Mouse (Mus musculus) stomach, postnatal 0 days (tissue): Measurements from ENCODE around the gene Prss57. TPM values are rescaled to one million over a fixed set of nuclear protein-coding genes. Genes with fewer than 3 reads are reported as not detected.
A peak's percentile ranks its signal among the peaks of the same experiment; 100 is the strongest.

ENCODE experiments used
- ATAC-seq: fragments of 200-750 bp; cut with Nextera tagmentation; 2 replicates; pipeline ENCODE4 v1.8.0; 2017; ENCODE audit not compliant: low FRiP score, low TSS enrichment
- DNase-seq: peaks from one replicate; pipeline ENCODE4 v3.0.0-alpha.2; 2016; ENCODE audit warnings: low spot score
- H3K27ac ChIP-seq: fragments of 300-500 bp; sonication (generic); replicated peaks from 2 replicates; pipeline ENCODE4 v1.5.1; 2014; ENCODE audit warnings: mild to moderate bottlenecking, control low read depth
- H3K27me3 ChIP-seq: fragments of 300-500 bp; sonication (generic); 2 replicates; pipeline ENCODE4 v1.6.1; 2014; ENCODE audit warnings: low read length; ENCODE audit not compliant: control insufficient read depth, insufficient read depth
- H3K36me3 ChIP-seq: fragments of 300-500 bp; sonication (generic); 2 replicates; pipeline ENCODE4 v1.6.1; 2014; ENCODE audit warnings: low read length, mixed read lengths; ENCODE audit not compliant: control insufficient read depth, insufficient read depth
- H3K4me1 ChIP-seq: fragments of 300-500 bp; sonication (generic); replicated peaks from 2 replicates; pipeline ENCODE4 v1.6.1; 2014; ENCODE audit warnings: antibody characterized with exemption; ENCODE audit not compliant: control insufficient read depth, insufficient read depth
- H3K4me2 ChIP-seq: fragments of 300-500 bp; sonication (generic); replicated peaks from 2 replicates; pipeline ENCODE4 v1.6.1; 2014; ENCODE audit warnings: low read depth, mild to moderate bottlenecking, control low read depth, moderate library complexity
- H3K4me3 ChIP-seq: fragments of 300-500 bp; sonication (generic); 2 replicates; pipeline ENCODE4 v1.5.1; 2014; ENCODE audit warnings: low read depth, low read length, control low read depth
- H3K9ac ChIP-seq: fragments of 300-500 bp; sonication (generic); 2 replicates; pipeline ENCODE4 v1.6.1; 2014; ENCODE audit warnings: mild to moderate bottlenecking, low read length, control low read depth, mixed read lengths
- H3K9me3 ChIP-seq: fragments of 300-500 bp; sonication (generic); 2 replicates; pipeline ENCODE4 v1.6.1; 2016; ENCODE audit warnings: low read length; ENCODE audit not compliant: control insufficient read depth
- CTCF ChIP-seq: IDR thresholded peaks from 2 replicates; pipeline ENCODE4 v1.5.1; 2016; ENCODE audit warnings: antibody characterized with exemption, low read depth, mild to moderate bottlenecking, moderate library complexity
- EP300 ChIP-seq: optimal IDR thresholded peaks from 2 replicates; pipeline ENCODE3; 2016; ENCODE audit warnings: antibody characterized with exemption
- WGBS: fragments of 180-500 bp; shearing (Covaris S2); extraction: QIAGEN DNeasy Blood & Tissue Kit; methylation state at CpG from one replicate; pipeline ENCODE4 v1.1.7; 2014; 5-methylcytosine and 5-hydroxymethylcytosine counted together
- polyA plus RNA-seq: library from polyadenylated mRNA; unstranded; fragments of >200 nt; fragmentation: Nextera tagmentation; extraction: Ambion mirVana; gene quantifications from 2 replicates; pipeline ENCODE4 v1.2.1, GENCODE M21; 2015

Prss57 gene
- polyA plus RNA-seq, 1 experiment from 2014 or later: 0.04 TPM

DNA sequence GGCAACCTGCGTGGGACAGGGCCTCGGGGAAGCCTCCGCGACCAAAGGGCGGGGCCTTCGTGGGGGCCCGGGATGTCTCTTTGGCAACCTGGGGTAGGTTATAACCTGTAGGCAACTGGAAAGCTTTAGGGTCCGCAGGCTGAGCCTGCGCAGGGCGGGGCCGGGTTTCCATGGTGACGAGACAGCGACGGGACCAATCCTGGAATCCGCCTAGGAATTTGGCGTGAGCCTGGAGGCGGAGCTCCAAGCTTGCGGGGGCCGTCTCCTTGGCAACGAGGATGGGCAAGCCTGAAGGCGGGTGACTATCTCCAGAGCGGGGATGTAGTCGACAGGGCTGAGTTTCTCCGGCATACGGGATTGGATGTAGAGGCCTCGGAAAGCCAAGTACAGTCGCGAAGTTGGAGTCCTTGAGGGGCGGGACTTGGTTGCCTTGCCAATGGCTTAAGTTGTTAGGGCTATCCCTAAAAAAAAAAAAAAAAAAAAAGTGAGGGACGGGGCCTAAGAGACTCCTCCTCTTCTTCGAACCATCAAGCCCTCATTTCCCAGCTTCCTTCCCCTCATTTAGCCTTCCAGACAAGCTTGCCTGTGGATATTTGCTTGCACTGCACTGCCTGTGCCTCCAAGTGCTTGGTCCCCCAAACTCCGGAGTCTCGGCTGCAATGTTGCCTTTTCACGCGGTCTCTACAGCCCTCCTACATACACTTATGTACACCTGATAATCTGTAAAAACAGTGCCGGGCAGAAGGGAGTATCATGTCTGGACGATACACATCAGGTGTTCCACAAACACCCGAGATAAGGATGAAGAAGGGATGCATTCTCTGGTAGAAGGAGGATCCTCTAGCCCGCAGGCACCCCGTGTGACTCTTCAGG, 23.2 kb downstream of the Prss57 start:
- peak; percentile 66 for ATAC-seq
- H3K27me3 ChIP-seq: no peaks in the 10 kb centered on the region
- TF ChIP-seq EP300: no peak
- no peak for TF ChIP-seq CTCF
- H3K27ac ChIP-seq: peak overlapping the region; percentile 93
- peak; percentile 85 for DNase-seq
- no peaks in the 10 kb centered on the region for H3K9me3 ChIP-seq
- H3K36me3 ChIP-seq: no peaks in the 10 kb centered on the region
- H3K9ac ChIP-seq: peak overlapping the region; percentile 63
- 7% methylated on average over 39 of the region's 40 CpGs for WGBS
- peak overlapping the region; percentile 74 for H3K4me2 ChIP-seq
- peaks cover 8% of the 10 kb centered on the region for H3K4me1 ChIP-seq
- H3K4me3 ChIP-seq: peak overlapping the region; percentile 87

DNA sequence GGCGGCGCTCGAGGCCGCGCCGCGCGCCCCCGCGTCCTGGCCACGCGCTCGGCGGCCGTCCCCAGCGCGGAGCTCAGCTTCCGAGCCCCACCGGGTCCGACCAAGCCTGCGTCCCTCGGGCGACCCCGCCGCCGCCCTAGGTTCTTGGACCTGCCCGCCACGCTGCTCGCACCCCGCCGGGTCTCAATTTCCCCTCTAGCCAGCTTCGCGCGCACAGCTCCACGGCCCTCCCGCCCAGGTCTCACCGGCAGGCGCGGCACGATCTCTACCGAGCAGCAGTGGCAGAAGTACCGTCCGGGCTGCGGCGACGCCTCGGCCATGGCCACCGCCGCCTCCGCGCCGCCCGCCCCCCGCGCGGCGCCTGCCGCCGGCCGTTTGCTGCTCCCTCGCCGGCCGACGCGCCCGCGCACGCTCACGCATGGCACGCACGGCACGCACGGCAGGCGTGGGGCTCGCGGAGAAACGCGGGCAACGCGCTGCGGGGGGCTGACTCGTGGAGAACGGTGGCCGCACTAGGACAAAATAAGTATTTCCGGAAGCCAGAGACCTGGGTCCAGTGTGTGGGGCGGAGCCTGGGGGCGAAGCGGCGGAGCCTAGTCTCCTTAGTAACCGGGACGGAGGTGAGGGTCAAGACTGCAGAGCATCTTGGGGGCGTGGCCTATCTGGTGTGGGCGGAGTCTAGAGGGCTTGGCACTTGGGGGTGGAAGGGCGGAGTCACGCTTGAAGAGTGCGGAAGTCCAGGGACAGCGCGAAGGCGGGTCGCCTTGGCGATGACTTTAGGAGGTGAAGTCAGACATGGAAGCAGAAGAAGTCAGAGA, 24.0 kb downstream of the Prss57 start, which contains the start of gene Rnf126:
Rnf126 (minus strand) TSS at position 445 of the 818 bp plus-strand sequence.
- H3K4me3 ChIP-seq: peak within 1 kb of the TSS; percentile 87
- peak within 1 kb of the TSS; percentile 74 for H3K4me2 ChIP-seq
- peak within 1 kb of the TSS; percentile 96 for H3K9ac ChIP-seq
- no peaks in the 10 kb centered on the region for H3K9me3 ChIP-seq
- TF ChIP-seq EP300: no peak
- TF ChIP-seq CTCF: no peak
- peak; percentile 93 for ATAC-seq
- under 1% methylated on average over 78 of the region's 101 CpGs for WGBS
- H3K27ac ChIP-seq: peak within 1 kb of the TSS; percentile 96
- peaks cover 4% of the 10 kb centered on the region for H3K36me3 ChIP-seq
- DNase-seq: peak; percentile 98
- H3K27me3 ChIP-seq: no peaks in the 10 kb centered on the region
- H3K4me1 ChIP-seq: peaks cover 8% of the 10 kb centered on the region

DNA sequence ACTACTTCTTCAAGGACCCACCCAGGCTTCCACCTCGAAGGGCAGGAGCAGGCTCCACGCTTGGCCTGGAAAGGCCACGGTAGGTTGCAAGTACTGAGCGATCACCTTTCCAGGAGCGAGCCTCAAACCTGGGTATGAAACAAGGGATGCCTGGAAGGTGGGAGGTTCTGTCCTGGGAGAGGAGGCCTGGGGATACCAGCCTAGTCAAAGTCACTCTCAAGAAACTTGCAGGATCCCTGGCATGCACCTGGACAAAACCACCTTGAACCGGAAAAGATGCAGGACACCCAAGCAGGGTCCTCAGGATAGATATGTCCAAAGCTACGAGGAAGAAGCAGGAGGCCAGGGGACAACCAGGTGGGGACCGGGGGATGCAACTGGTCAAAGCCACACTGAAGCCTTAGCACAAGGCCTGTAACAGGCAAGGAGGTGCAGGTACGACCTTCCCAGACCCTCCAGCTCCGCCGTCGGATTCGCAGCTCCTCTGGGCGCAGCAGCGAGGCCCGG, 24.7 kb downstream of the Prss57 start:
- no peaks in the 10 kb centered on the region for H3K27me3 ChIP-seq
- ATAC-seq: no peak
- WGBS: 9% methylated on average over 12 of the region's 16 CpGs

DNA sequence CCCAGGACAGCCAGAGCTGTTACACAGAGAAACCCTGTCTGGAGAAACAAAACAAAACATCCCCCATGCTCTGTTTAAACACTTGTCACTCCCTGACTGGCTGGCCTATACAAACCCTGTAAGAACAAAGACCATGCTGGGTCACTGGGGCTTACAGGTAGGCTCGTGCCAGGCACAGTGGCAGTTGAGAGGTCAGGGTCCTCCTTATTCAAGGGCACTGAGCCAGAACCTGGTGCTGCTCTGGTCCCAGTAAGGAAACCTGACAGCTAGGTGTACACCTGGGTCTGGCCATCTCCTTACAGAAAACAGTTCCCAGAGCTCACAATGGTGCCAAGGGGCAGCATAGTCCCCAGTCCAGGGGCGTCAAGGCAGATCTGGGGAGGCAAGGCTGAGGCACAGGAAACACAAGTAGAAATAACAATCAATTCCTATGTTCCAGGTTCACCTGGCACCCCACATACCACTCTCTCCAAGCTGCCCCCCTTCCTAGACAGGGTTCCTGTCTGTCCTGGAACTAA, 25.5 kb downstream of the Prss57 start:
- Histone ChIP-seq H3K9ac (peak overlapping the region; percentile 96), H3K9me3 (no peaks in the 10 kb centered on the region), H3K4me3 (peak overlapping the region; percentile 87; the same call in 1 of the 2 replicates), H3K4me2 (peak overlapping the region; percentile 74), H3K27ac (peak overlapping the region; percentile 96; the same call in 1 of the 2 replicates), H3K27me3 (no peaks in the 10 kb centered on the region), H3K36me3 (peaks cover 14% of the 10 kb centered on the region), H3K4me1 (peaks cover 8% of the 10 kb centered on the region)
- no peak for ATAC-seq
- TF ChIP-seq EP300 (no peak), CTCF (no peak)
- 55% methylated on average over 2 of the region's 2 CpGs for WGBS
- DNase-seq: peak; percentile 30

More for the DNA sequence above, 24.7 kb downstream of the Prss57 start:
- Histone ChIP-seq H3K4me2 (peak overlapping the region; percentile 74), H3K4me3 (peak overlapping the region; percentile 87), H3K4me1 (peaks cover 8% of the 10 kb centered on the region), H3K9ac (peak overlapping the region; percentile 96), H3K36me3 (peaks cover 10% of the 10 kb centered on the region), H3K27ac (peak overlapping the region; percentile 96), H3K9me3 (no peaks in the 10 kb centered on the region)
- no peak for TF ChIP-seq CTCF
- no peak for TF ChIP-seq EP300
- DNase-seq: no peak

DNA sequence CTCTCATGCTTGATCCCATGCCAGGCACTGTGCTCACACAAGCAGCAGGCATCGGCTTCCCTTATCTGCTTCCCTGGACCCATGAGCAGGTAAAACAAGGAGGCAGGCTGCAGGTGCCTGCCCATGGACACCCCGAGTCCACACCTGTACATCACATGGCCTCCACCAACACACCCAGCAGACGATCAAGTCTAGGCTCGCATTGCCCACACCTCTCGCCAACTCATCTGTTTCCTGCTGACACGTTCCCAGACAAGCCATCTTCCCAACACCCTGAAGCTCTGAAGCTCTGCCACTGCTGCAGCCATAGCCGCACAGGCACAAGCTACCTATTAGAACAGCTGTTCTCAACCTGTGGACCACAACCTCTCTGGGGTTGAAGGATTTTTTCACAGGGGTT, 26.5 kb downstream of the Prss57 start:
- peaks cover 16% of the 10 kb centered on the region for H3K36me3 ChIP-seq
- H3K9ac ChIP-seq: no peak overlapping the region; the same call in 1 of the 2 replicates
- H3K27me3 ChIP-seq: no peaks in the 10 kb centered on the region
- 0 out of 2 replicates have a peak overlapping the region, but pooled peaks have one; percentile 18 for H3K27ac ChIP-seq
- ATAC-seq (no peak), DNase-seq (no peak)
- TF ChIP-seq CTCF (no peak), EP300 (no peak)
- H3K4me3 ChIP-seq: no peak overlapping the region
- H3K4me1 ChIP-seq: peaks cover 8% of the 10 kb centered on the region
- no peaks in the 10 kb centered on the region for H3K9me3 ChIP-seq
- WGBS: 54% methylated on average over 7 of the region's 7 CpGs
- H3K4me2 ChIP-seq: no peak overlapping the region
